Mouse (Mus musculus) cerebellum, postnatal 10 days (tissue): ENCODE measurements around the gene Gm36210.

ENCODE experiments used
- DNase-seq, 2 experiments: peaks; one replicate each; pipeline ENCODE4 v3.0.0; 2021; ENCODE audit warnings: mixed read lengths in 2 of 2

The Gm36210 gene

GRCm38 (mm10) chr7:4922931-4923565 lies 16.7 kb upstream of the Gm36210 start:
- DNase-seq: peak; percentile 94

GRCm38 (mm10) chr7:4922508-4922907 lies 16.2 kb upstream of the Gm36210 start:
- DNase-seq: peak; percentile 94

GRCm38 (mm10) chr7:4921824-4922482 lies 15.6 kb upstream of the Gm36210 start, which contains the start of gene Nat14:
Gene Nat14 (plus strand): TSS chr7:4922028.
- DNase-seq: peak in 1 of 2 experiments; percentile 14

- DNase-seq: peak; percentile 26 to 40
Observed at GRCm38 (mm10) chr7:4920976-4921823, 14.9 kb upstream of the Gm36210 start.

GRCm38 (mm10) chr7:4920496-4920895 lies 14.2 kb upstream of the Gm36210 start:
- DNase-seq: no peak

GRCm38 (mm10) chr7:4919971-4920370 lies 13.7 kb upstream of the Gm36210 start:
- peak in 1 of 2 experiments; percentile 16 for DNase-seq

- DNase-seq: no peak
Observed at GRCm38 (mm10) chr7:4919096-4919495, 12.8 kb upstream of the Gm36210 start.

- DNase-seq: no peak
Observed at GRCm38 (mm10) chr7:4918681-4919080, 12.4 kb upstream of the Gm36210 start.

- no peak for DNase-seq
Observed at GRCm38 (mm10) chr7:4917494-4917893, 11.2 kb upstream of the Gm36210 start.

GRCm38 (mm10) chr7:4915669-4916416 lies 9.5 kb upstream of the Gm36210 start:
- DNase-seq: peak; percentile 54 to 58

- peak; percentile 98 to 100 for DNase-seq
Observed at GRCm38 (mm10) chr7:4915007-4915665, 8.8 kb upstream of the Gm36210 start, which contains the start of gene Zfp628. Gene Zfp628 (plus strand): TSS chr7:4915217.

GRCm38 (mm10) chr7:4912248-4912647 lies 5.9 kb upstream of the Gm36210 start:
- DNase-seq: no peak

GRCm38 (mm10) chr7:4911561-4911960 lies 5.2 kb upstream of the Gm36210 start:
- peak; percentile 86 to 90 for DNase-seq

GRCm38 (mm10) chr7:4902404-4902803 lies 3.9 kb downstream of the Gm36210 start:
- DNase-seq: no peak

GRCm38 (mm10) chr7:4901171-4901570 lies 5.1 kb downstream of the Gm36210 start:
- DNase-seq: peak; percentile 53 to 71

- no peak for DNase-seq
Observed at GRCm38 (mm10) chr7:4900523-4900851, 5.8 kb downstream of the Gm36210 start.

GRCm38 (mm10) chr7:4899649-4900522 lies 6.4 kb downstream of the Gm36210 start:
- DNase-seq: peak; percentile 67 to 72

GRCm38 (mm10) chr7:4898851-4899648 lies 7.3 kb downstream of the Gm36210 start:
- DNase-seq: peak; percentile 69 to 75

GRCm38 (mm10) chr7:4895186-4895585 lies 11.1 kb downstream of the Gm36210 start:
- DNase-seq: no peak

GRCm38 (mm10) chr7:4886680-4887079 lies 19.6 kb downstream of the Gm36210 start:
- no peak for DNase-seq
